Mouse (Mus musculus) liver, embryonic 16.5 days (tissue): ENCODE results near the gene Gba. TPM values are rescaled to one million over a fixed set of nuclear protein-coding genes. Genes with fewer than 3 reads are reported as not detected.

Experiments
- ATAC-seq: fragments of 200-750 bp; cut with Nextera tagmentation; 2 replicates; pipeline ENCODE4 v1.8.0; 2017; ENCODE audit warnings: low read depth, mild to moderate bottlenecking, moderate number of reproducible peaks, moderate library complexity
- H3K27ac ChIP-seq: fragments of 300-500 bp; sonication (generic); 2 replicates; pipeline ENCODE4 v1.5.1; 2014; ENCODE audit warnings: mild to moderate bottlenecking, low read length
- H3K27me3 ChIP-seq: fragments of 300-500 bp; sonication (generic); 2 replicates; pipeline ENCODE4 v1.6.1; 2014; ENCODE audit warnings: low read depth, low read length, mixed read lengths; ENCODE audit not compliant: control insufficient read depth, insufficient read depth
- H3K36me3 ChIP-seq: fragments of 300-500 bp; sonication (generic); 2 replicates; pipeline ENCODE4 v1.6.1; 2014; ENCODE audit warnings: mild to moderate bottlenecking; ENCODE audit not compliant: control insufficient read depth, insufficient read depth
- H3K4me1 ChIP-seq: fragments of 300-500 bp; sonication (generic); 2 replicates; pipeline ENCODE4 v1.6.1; 2014; ENCODE audit warnings: low read depth, low read length, mixed read lengths; ENCODE audit not compliant: control insufficient read depth
- H3K4me2 ChIP-seq: fragments of 300-500 bp; sonication (generic); 2 replicates; pipeline ENCODE4 v1.6.1; 2014; ENCODE audit warnings: low read depth, low read length, mixed read lengths
- H3K4me3 ChIP-seq: fragments of 300-500 bp; sonication (generic); 2 replicates; pipeline ENCODE4 v1.5.1; 2014; ENCODE audit warnings: low read depth, mild to moderate bottlenecking, low read length
- H3K9ac ChIP-seq: fragments of 300-500 bp; sonication (generic); 2 replicates; pipeline ENCODE4 v1.6.1; 2014; ENCODE audit warnings: low read depth, low read length
- H3K9me3 ChIP-seq: fragments of 300-500 bp; sonication (generic); replicated peaks from 2 replicates; pipeline ENCODE4 v1.6.1; 2016; ENCODE audit warnings: low read length; ENCODE audit not compliant: control insufficient read depth
- WGBS: fragments of 180-500 bp; shearing (Covaris S2); extraction: QIAGEN DNeasy Blood & Tissue Kit; methylation state at CpG from one replicate; pipeline ENCODE4 v1.1.7; 2014; ENCODE audit not compliant: insufficient replicate concordance; 5-methylcytosine and 5-hydroxymethylcytosine counted together
- polyA plus RNA-seq: library from polyadenylated mRNA; unstranded; fragments of >200 nt; fragmentation: Nextera tagmentation; extraction: Ambion mirVana; gene quantifications from 2 replicates; pipeline ENCODE4 v1.2.1, GENCODE M21; 2015

The Gba gene
- polyA plus RNA-seq, 1 experiment from 2014 or later, result 27.5 TPM

- Histone ChIP-seq H3K4me3 (no peak overlapping the region), H3K27ac (no peak overlapping the region), H3K4me2 (no peak overlapping the region), H3K9me3 (no peaks in the 10 kb centered on the region), H3K27me3 (no peaks in the 10 kb centered on the region), H3K9ac (no peak overlapping the region), H3K36me3 (peaks cover 33% of the 10 kb centered on the region), H3K4me1 (peaks cover 7% of the 10 kb centered on the region)
- no peak for ATAC-seq
- WGBS, result 81% methylated on average over 13 of the region's 13 CpGs
Observed at GRCm38 (mm10) chr3:89208075-89208657, 5.4 kb downstream of the Gba start.

GRCm38 (mm10) chr3:89208736-89209135, 6.0 kb downstream of the Gba start:
- H3K4me3 ChIP-seq, result no peak overlapping the region
- H3K4me1 ChIP-seq, result peaks cover 4% of the 10 kb centered on the region
- no peak overlapping the region for H3K4me2 ChIP-seq
- no peak overlapping the region for H3K27ac ChIP-seq
- no peaks in the 10 kb centered on the region for H3K9me3 ChIP-seq
- no peak for ATAC-seq
- H3K27me3 ChIP-seq, result no peaks in the 10 kb centered on the region
- peaks cover 33% of the 10 kb centered on the region for H3K36me3 ChIP-seq
- H3K9ac ChIP-seq, result no peak overlapping the region
- 78% methylated on average over 6 of the region's 6 CpGs for WGBS

DNA sequence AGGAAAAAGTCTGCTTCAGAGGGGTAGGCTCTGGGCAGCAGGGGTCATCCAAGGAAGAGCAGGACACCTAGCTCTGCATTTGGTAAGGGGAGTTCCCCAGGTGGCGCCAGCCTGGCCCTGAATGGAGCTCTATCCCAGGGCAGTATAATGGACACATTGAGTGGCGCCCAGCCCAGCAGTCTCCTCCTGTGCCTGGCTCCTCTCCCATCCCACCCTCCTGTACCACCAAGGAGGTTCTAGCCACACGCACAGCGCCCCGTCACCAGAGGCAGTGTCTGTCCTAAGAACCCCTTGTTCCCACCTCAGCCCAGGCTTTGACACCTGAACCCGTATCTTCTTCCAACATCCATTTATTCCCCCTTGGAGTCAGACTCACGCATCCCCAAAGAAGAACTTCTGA, 7.0 kb downstream of the Gba start:
- Histone ChIP-seq H3K9me3 (no peaks in the 10 kb centered on the region), H3K36me3 (peaks cover 33% of the 10 kb centered on the region), H3K27ac (no peak overlapping the region), H3K4me1 (peaks cover 10% of the 10 kb centered on the region), H3K9ac (no peak overlapping the region), H3K4me3 (no peak overlapping the region), H3K4me2 (no peak overlapping the region), H3K27me3 (peaks cover 2% of the 10 kb centered on the region; the same call in 1 of the 2 replicates)
- 82% methylated on average over 7 of the region's 7 CpGs for WGBS
- ATAC-seq, result no peak

GRCm38 (mm10) chr3:89210162-89210561, 7.4 kb downstream of the Gba start:
- Histone ChIP-seq H3K4me2 (no peak overlapping the region), H3K4me1 (peaks cover 14% of the 10 kb centered on the region), H3K27me3 (peaks cover 3% of the 10 kb centered on the region; the same call in 1 of the 2 replicates), H3K9ac (no peak overlapping the region), H3K4me3 (no peak overlapping the region), H3K36me3 (peaks cover 33% of the 10 kb centered on the region), H3K9me3 (no peaks in the 10 kb centered on the region), H3K27ac (no peak overlapping the region)
- 73% methylated on average over 13 of the region's 13 CpGs for WGBS
- no peak for ATAC-seq

DNA sequence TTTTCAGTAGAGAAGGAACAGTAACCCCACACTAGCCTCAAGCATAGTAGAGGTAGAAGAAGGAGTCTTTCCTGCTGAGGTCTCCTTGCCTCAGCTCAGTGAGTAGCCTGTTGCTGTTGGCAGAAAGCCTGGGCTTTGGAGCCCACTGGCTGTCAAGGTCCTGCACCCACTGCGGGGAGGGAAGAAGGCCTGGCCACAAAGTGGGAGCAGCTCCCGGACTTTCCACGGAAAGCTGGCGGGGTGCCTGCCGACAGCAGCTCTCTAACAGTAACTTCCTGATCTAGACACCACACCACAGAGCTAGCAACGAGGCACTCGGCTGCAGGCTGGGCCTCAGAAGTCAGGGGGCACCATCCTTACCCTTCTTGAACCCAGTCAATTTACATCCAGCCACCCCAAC, 8.0 kb downstream of the Gba start:
- Histone ChIP-seq H3K9me3 (no peaks in the 10 kb centered on the region), H3K9ac (no peak overlapping the region), H3K4me2 (no peak overlapping the region), H3K4me1 (peaks cover 20% of the 10 kb centered on the region), H3K36me3 (peaks cover 30% of the 10 kb centered on the region), H3K27ac (no peak overlapping the region), H3K4me3 (no peak overlapping the region), H3K27me3 (peaks cover 7% of the 10 kb centered on the region; the same call in 1 of the 2 replicates)
- ATAC-seq, result no peak
- WGBS, result 51% methylated on average over 7 of the region's 7 CpGs

DNA sequence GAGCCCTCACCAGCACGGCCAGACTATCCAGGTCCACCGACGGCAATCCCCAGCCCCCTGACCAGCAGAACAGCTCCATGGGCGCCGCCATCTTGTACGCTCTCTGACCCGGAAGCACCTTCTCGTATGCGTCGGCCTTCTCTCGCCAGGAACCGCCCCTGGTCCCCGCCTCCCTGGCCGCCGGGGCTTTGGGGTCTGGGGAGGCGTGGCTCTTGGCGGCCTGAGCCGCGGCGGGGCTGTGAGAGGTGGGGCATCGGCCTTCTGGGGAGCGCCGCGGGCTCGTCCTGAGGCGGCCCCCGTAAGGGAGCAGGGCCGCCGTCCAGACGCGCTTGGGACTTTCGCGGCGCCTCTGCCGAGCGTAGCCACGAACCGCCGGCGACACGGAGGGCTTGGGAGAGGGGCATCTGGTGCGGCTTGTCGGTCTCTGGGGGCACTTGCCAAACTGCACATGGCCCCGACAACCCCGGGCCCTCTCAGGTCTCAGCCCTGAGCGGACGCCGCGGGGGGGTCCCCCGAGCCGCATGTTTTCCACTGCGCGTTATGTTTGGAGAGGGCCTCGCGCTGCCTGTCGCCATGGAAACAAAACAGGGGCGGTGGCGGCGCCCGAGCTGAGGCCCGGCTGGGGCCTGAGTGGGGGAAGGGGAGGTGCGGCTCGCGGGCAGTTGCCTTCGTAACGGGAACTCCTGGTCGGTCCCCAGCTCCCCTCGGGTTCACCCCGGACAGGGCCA, 11.2 kb downstream of the Gba start:
- Histone ChIP-seq H3K4me1 (peaks cover 21% of the 10 kb centered on the region), H3K9ac (peak overlapping the region; percentile 68), H3K4me2 (peak overlapping the region; percentile 85), H3K4me3 (peak overlapping the region; percentile 90), H3K27ac (peak overlapping the region; percentile 55), H3K36me3 (peaks cover 11% of the 10 kb centered on the region), H3K9me3 (no peaks in the 10 kb centered on the region), H3K27me3 (peaks cover 7% of the 10 kb centered on the region; the same call in 1 of the 2 replicates)
- ATAC-seq, result peak; percentile 91
- under 1% methylated on average over 69 of the region's 69 CpGs for WGBS

GRCm38 (mm10) chr3:89214681-89215411, 12.1 kb downstream of the Gba start, which contains the start of gene Thbs3:
TSS of gene Thbs3 (plus strand) at chr3:89215180.
- Histone ChIP-seq H3K27ac (peak within 1 kb of the TSS; percentile 55), H3K9ac (peak within 1 kb of the TSS; percentile 68), H3K9me3 (no peaks in the 10 kb centered on the region), H3K4me2 (peak within 1 kb of the TSS; percentile 85), H3K4me1 (peaks cover 21% of the 10 kb centered on the region), H3K36me3 (peaks cover 6% of the 10 kb centered on the region), H3K27me3 (peaks cover 7% of the 10 kb centered on the region; the same call in 1 of the 2 replicates), H3K4me3 (peak within 1 kb of the TSS; percentile 90)
- no peak for ATAC-seq
- 3% methylated on average over 18 of the region's 19 CpGs for WGBS

GRCm38 (mm10) chr3:89215853-89216252, 13.1 kb downstream of the Gba start:
- H3K4me2 ChIP-seq, result no peak overlapping the region
- no peaks in the 10 kb centered on the region for H3K9me3 ChIP-seq
- 2% methylated on average over 6 of the region's 6 CpGs for WGBS
- H3K4me1 ChIP-seq, result peaks cover 21% of the 10 kb centered on the region
- no peaks in the 10 kb centered on the region for H3K36me3 ChIP-seq
- H3K4me3 ChIP-seq, result no peak overlapping the region
- H3K27ac ChIP-seq, result no peak overlapping the region
- no peak for ATAC-seq
- no peak overlapping the region for H3K9ac ChIP-seq
- peaks cover 7% of the 10 kb centered on the region; the same call in 1 of the 2 replicates for H3K27me3 ChIP-seq
